Mouse (Mus musculus) liver, adult 2 months (tissue): ENCODE measurements around the gene Actn2.

ENCODE experiments used
- CTCF ChIP-seq: fragments of 200-500 bp; IDR thresholded peaks from 2 replicates; pipeline ENCODE4 v1.5.1; 2011; ENCODE audit warnings: low read depth, low read length, control low read depth
- POLR2A ChIP-seq: fragments of 200-500 bp; IDR thresholded peaks from 2 replicates; pipeline ENCODE4 v1.6.1; 2011; ENCODE audit warnings: low read length, control low read depth; ENCODE audit not compliant: insufficient read depth; ENCODE audit errors: extremely low read depth

- no peak for TF ChIP-seq CTCF
- no peak for TF ChIP-seq POLR2A
Observed at GRCm38 (mm10) chr13:12320148-12320547, 20.4 kb downstream of the Actn2 start.
